Mouse (Mus musculus) embryonic facial prominence, embryonic 13.5 days (tissue): Measurements from ENCODE around the gene Aagab. TPM values are rescaled to one million over a fixed set of nuclear protein-coding genes. Genes with fewer than 3 reads are reported as not detected.

ENCODE experiments used
- ATAC-seq: fragments of 200-750 bp; cut with Nextera tagmentation; 2 replicates; pipeline ENCODE4 v1.8.0; 2017; ENCODE audit warnings: low read depth; ENCODE audit not compliant: insufficient number of reproducible peaks, insufficient read depth, low FRiP score, low TSS enrichment
- H3K27ac ChIP-seq: fragments of 300-500 bp; sonication (generic); 2 replicates; pipeline ENCODE4 v1.5.1; 2015; ENCODE audit warnings: moderate library complexity, mild to moderate bottlenecking, inconsistent platforms
- H3K27me3 ChIP-seq: fragments of 300-500 bp; sonication (generic); 2 replicates; pipeline ENCODE4 v1.6.1; 2015; ENCODE audit warnings: mild to moderate bottlenecking, inconsistent platforms
- H3K36me3 ChIP-seq: fragments of 300-500 bp; sonication (generic); 2 replicates; pipeline ENCODE4 v1.6.1; 2015; ENCODE audit warnings: mild to moderate bottlenecking, inconsistent platforms
- H3K4me1 ChIP-seq: fragments of 300-500 bp; sonication (generic); 2 replicates; pipeline ENCODE4 v1.6.1; 2015; ENCODE audit warnings: inconsistent platforms
- H3K4me2 ChIP-seq: fragments of 300-500 bp; sonication (generic); 2 replicates; pipeline ENCODE4 v1.6.1; 2015; ENCODE audit warnings: moderate library complexity, mild to moderate bottlenecking, inconsistent platforms
- H3K4me3 ChIP-seq: fragments of 300-500 bp; sonication (generic); 2 replicates; pipeline ENCODE4 v1.5.1; 2015; ENCODE audit warnings: mild to moderate bottlenecking, inconsistent platforms
- H3K9ac ChIP-seq: fragments of 300-500 bp; sonication (generic); 2 replicates; pipeline ENCODE4 v1.6.1; 2015; ENCODE audit warnings: mild to moderate bottlenecking, inconsistent platforms
- H3K9me3 ChIP-seq: fragments of 300-500 bp; sonication (generic); 2 replicates; pipeline ENCODE4 v1.6.1; 2016; ENCODE audit warnings: inconsistent platforms
- WGBS: fragments of 180-500 bp; shearing (Covaris S2); methylation state at CpG from one replicate; pipeline ENCODE4 v1.1.7; 2015; ENCODE audit warnings: mixed read lengths; 5-methylcytosine and 5-hydroxymethylcytosine counted together
- polyA plus RNA-seq: library from polyadenylated mRNA; unstranded; fragments of >200 nt; fragmentation: Nextera tagmentation; extraction: Ambion mirVana; gene quantifications from 2 replicates; pipeline ENCODE4 v1.2.1, GENCODE M21; 2015

Gene Aagab
- polyA plus RNA-seq, 1 experiment from 2014 or later = 28.9 TPM

DNA sequence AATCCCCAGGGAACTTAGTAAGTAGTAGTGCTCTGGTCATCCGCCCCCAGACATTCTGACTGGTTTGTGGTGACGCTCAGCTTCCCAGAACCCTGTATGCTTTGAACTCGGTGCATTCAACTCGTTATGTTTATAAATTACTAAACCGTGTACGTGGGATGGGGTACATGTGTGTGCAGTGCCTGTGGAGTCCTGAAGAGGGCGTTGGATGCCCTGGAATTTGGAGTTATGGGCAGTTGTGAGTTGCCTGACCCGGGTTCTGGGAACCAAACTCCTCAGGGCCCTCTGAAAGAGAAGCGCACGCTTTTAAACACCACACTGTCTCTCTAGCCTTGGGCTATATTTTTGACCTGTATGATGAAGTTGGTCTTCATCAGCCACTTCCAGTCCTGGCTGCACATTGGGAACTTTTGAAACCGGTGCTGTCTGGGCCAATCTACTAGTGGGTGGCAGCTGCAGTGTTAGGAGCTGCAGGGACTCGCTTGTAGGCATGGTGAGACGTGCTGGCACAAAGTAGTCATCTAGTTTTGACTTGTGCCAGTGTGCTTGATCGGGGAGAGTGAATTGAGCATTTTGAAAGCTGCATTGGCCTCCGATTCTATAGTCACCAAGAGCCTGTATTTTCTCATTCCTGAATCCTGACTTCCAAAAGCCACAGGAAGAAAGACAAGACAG, 21.6 kb downstream of the Aagab start:
- WGBS = 70% methylated on average over 15 of the region's 15 CpGs
- no peak overlapping the region for H3K4me2 ChIP-seq
- no peak for ATAC-seq
- H3K4me3 ChIP-seq = no peak overlapping the region
- H3K27me3 ChIP-seq = no peaks in the 10 kb centered on the region
- H3K4me1 ChIP-seq = 0 out of 2 replicates have a peak, but pooled peaks cover 12% of the 10 kb centered on the region
- no peak overlapping the region for H3K9ac ChIP-seq
- no peaks in the 10 kb centered on the region for H3K9me3 ChIP-seq
- peaks cover 35% of the 10 kb centered on the region for H3K36me3 ChIP-seq
- no peak overlapping the region for H3K27ac ChIP-seq

DNA sequence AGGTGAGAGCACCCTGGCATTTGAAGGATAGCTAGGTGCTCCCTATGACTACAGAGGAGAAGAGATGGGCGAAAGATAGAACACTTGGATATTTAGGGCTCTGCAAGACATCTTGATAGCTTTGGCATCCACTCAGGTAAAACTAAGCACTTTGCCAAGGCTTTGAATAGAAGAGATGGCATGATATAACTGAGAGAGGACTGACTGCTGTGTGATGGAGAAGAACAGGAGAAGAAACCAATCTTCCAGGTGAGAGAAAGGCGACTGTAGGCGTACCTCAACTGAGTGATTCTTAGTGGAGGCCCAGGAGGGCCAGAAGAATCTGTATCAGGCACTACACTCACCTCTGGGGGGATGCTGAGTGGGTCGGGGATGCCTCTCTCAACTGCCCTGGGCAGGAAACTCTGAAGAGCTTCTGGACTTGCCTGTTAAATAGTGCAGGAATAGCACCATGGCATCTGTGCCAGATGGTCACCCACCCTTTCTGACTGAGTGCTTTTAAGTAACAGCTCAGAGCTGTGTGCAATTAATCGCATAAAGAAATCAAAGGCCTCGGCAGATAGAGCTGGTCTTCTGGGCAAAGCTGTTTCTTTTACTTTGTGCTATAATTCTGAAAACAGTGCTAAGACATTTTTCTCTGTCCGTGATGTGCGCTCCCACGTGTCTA, 22.8 kb downstream of the Aagab start:
- WGBS = 87% methylated on average over 9 of the region's 9 CpGs
- no peak for ATAC-seq
- H3K36me3 ChIP-seq = peaks cover 31% of the 10 kb centered on the region

DNA sequence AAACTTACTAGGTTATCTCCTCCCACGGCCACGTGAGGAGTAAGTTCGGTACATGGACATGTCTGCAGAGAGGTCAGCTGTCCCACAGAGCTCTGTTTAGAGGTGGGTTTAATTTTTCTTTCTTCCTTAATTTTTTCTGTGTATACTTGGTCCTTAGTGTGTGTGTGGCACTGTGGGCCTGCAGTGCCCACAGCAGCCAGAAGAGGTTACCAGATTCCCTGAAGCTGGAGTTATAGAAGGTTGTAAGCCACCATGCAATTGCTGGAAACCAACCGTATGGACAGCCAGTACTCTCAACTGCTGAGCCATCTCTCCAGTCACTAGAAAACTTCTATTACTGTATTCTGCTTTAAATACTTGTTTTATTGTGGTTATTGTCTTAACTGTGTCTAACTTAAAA, 29.6 kb downstream of the Aagab start:
- peaks cover 30% of the 10 kb centered on the region for H3K36me3 ChIP-seq
- no peak overlapping the region for H3K9ac ChIP-seq
- no peak overlapping the region for H3K4me2 ChIP-seq
- no peaks in the 10 kb centered on the region for H3K9me3 ChIP-seq
- H3K4me3 ChIP-seq = no peak overlapping the region
- peaks cover 21% of the 10 kb centered on the region for H3K4me1 ChIP-seq
- H3K27me3 ChIP-seq = no peaks in the 10 kb centered on the region
- 91% methylated on average over 4 of the region's 4 CpGs for WGBS
- no peak for ATAC-seq
- H3K27ac ChIP-seq = no peak overlapping the region

More for the DNA sequence above, 22.8 kb downstream of the Aagab start:
- Histone ChIP-seq H3K4me2 (no peak overlapping the region), H3K9ac (no peak overlapping the region), H3K4me1 (0 out of 2 replicates have a peak, but pooled peaks cover 12% of the 10 kb centered on the region), H3K27me3 (no peaks in the 10 kb centered on the region), H3K9me3 (no peaks in the 10 kb centered on the region), H3K4me3 (no peak overlapping the region), H3K27ac (no peak overlapping the region)

DNA sequence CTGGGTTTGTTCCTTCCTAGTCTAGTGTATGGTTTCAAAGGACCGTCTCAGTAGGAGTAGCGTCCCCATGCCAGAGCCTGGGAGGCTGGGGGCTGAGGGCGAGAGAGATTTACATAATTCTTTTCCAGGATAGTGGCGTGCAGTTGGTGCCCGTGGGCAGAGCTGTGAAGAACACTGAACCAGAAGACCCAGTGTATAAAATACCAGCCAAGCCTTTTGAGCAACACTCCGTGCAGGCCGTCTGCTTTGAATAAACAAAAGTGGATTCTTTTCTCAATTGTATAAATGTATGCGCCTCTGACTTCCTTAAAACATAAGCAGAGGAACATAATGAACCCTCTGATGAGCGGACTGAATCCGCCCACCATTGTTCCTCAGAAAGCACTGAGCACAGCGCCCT, 30.5 kb downstream of the Aagab start:
- no peak overlapping the region for H3K4me3 ChIP-seq
- H3K4me2 ChIP-seq = peak overlapping the region; percentile 29
- no peak for ATAC-seq
- no peak overlapping the region for H3K9ac ChIP-seq
- H3K4me1 ChIP-seq = peaks cover 21% of the 10 kb centered on the region
- peaks cover 32% of the 10 kb centered on the region for H3K36me3 ChIP-seq
- no peaks in the 10 kb centered on the region for H3K27me3 ChIP-seq
- peak overlapping the region; percentile 82 for H3K27ac ChIP-seq
- 38% methylated on average over 11 of the region's 11 CpGs for WGBS
- no peaks in the 10 kb centered on the region for H3K9me3 ChIP-seq

DNA sequence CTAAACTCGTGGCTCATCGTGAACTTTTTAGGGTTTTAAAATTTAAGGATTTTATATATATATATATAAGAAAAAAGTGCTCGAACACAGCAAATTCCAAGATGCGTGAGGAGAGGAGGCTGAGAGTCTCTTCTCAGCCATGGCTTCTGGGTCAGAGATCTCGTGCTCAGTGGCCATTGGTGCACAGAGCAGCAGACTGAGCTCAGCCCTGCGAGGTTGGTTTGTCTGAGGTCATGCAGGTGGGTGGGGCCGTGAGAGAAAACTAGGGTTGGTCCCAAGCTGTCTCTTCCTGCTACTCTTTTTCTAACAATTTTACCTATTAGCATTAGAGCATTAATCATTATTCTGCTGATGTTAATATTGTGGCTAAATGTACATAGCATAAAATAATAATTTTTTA, 30.9 kb downstream of the Aagab start:
- 0 out of 2 replicates have a peak overlapping the region, but pooled peaks have one; percentile 29 for H3K4me2 ChIP-seq
- no peaks in the 10 kb centered on the region for H3K27me3 ChIP-seq
- WGBS = 63% methylated on average over 7 of the region's 7 CpGs
- H3K9ac ChIP-seq = no peak overlapping the region
- H3K27ac ChIP-seq = peak overlapping the region; percentile 82
- ATAC-seq = no peak
- peaks cover 18% of the 10 kb centered on the region for H3K4me1 ChIP-seq
- no peak overlapping the region for H3K4me3 ChIP-seq
- H3K36me3 ChIP-seq = peaks cover 36% of the 10 kb centered on the region
- H3K9me3 ChIP-seq = no peaks in the 10 kb centered on the region

DNA sequence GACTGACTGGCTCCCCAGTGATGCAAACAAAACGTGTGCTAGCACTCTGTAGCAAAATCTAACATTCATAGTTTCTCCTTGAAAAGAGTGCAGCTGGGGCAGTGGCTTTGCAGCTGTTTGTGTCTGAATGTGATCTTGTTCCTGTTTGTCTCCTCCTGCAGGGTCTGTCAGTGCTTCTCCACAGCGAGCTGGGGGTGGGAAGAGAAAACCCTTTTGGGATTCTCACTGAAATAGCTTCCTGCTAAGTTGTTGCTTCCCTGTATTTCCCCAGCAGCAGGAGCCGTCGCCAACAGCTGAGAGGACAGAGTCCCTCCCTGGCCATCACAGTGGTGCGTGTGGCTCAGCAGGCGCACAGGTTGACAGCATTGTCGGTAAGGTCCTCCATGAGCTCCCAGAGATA, 33.7 kb downstream of the Aagab start:
- no peak for ATAC-seq
- Histone ChIP-seq H3K9me3 (no peaks in the 10 kb centered on the region), H3K27ac (peak overlapping the region; percentile 4; the same call in 1 of the 2 replicates), H3K36me3 (peaks cover 44% of the 10 kb centered on the region), H3K27me3 (no peaks in the 10 kb centered on the region), H3K9ac (no peak overlapping the region), H3K4me3 (no peak overlapping the region), H3K4me1 (peaks cover 18% of the 10 kb centered on the region), H3K4me2 (no peak overlapping the region)
- WGBS = 70% methylated on average over 7 of the region's 7 CpGs

DNA sequence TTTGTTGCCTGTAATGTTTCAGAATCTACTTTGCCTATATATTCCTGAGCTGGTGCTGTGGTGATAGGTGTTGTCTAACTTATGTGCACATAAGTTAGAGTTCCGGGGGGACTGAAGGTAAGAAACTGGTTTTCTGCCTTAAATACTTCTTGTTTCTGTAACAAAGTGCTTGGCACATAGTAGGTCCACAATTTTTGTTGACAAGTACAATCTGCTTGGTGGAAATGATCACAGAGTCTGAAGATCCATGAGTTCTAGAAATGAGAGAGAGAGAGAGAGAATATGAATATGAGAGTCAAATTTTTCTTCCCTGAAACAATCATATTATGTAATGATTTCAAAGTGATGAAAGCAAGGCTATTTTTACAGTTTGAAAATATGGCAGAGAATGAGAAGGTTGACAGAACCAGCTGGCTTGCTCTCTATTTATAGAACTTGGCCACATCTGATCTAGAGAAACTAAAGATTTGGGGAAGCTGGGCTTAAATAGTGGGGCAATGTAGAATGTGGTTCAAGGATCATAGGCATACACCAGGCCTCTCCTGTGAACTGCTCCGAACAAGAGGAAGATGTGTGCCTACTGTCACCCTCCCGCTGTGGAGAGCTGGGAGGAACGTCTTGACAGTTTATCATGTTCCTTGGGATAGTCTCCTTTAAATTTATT, 39.7 kb downstream of the Aagab start:
- Histone ChIP-seq H3K9me3 (no peaks in the 10 kb centered on the region), H3K36me3 (peaks cover 65% of the 10 kb centered on the region), H3K4me2 (no peak overlapping the region), H3K27me3 (no peaks in the 10 kb centered on the region), H3K4me1 (peaks cover 4% of the 10 kb centered on the region), H3K4me3 (no peak overlapping the region), H3K9ac (no peak overlapping the region), H3K27ac (no peak overlapping the region)
- no peak for ATAC-seq
- WGBS = 91% methylated on average over 4 of the region's 4 CpGs

DNA sequence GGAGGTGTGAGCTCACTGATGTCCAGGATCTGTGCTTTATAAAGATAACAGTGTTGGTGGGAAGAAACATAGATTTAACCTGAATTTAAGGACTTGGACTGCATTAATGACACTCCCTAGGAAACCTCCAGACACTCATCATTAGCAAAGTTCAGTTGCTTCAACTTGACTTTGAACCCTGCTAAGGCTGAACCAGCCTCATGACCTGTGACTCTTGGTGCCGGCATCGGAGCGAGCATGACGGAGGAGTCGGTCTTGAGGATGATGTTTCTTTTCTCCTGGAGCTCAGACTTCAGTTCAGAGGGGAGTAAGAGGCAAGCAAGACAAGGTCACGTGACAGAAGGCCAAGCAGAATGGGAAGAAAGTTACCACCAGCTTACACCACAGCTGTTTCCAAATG, 41.6 kb downstream of the Aagab start:
- H3K27ac ChIP-seq = no peak overlapping the region
- H3K36me3 ChIP-seq = peaks cover 67% of the 10 kb centered on the region
- WGBS = 90% methylated on average over 6 of the region's 6 CpGs
- H3K27me3 ChIP-seq = no peaks in the 10 kb centered on the region
- no peak overlapping the region for H3K9ac ChIP-seq
- peaks cover 22% of the 10 kb centered on the region for H3K4me1 ChIP-seq
- H3K4me2 ChIP-seq = no peak overlapping the region
- no peak for ATAC-seq
- H3K9me3 ChIP-seq = no peaks in the 10 kb centered on the region
- H3K4me3 ChIP-seq = no peak overlapping the region

DNA sequence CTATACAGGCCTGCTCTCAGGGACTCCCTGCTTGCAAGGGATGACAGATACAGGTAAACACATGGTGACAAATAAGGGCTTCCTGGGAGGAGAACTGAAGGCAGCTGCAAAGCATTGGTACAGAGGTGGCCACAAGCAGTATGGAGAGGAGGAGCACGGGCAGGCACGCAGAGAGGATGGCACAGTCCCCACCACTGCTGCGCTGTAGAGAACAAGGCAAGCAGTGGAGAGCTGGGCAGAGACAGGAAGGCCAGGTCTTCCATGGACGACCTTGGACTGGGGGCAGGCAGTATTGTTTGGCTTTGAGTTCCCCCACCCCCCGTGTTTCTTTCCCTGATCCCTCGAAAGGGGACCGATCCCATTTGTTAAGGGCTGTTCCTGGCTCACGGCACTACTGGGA, 42.6 kb downstream of the Aagab start:
- Histone ChIP-seq H3K4me2 (no peak overlapping the region), H3K9ac (no peak overlapping the region), H3K27ac (no peak overlapping the region), H3K9me3 (no peaks in the 10 kb centered on the region), H3K4me3 (no peak overlapping the region), H3K27me3 (no peaks in the 10 kb centered on the region), H3K4me1 (peaks cover 24% of the 10 kb centered on the region), H3K36me3 (peaks cover 71% of the 10 kb centered on the region)
- 87% methylated on average over 8 of the region's 8 CpGs for WGBS
- ATAC-seq = no peak

DNA sequence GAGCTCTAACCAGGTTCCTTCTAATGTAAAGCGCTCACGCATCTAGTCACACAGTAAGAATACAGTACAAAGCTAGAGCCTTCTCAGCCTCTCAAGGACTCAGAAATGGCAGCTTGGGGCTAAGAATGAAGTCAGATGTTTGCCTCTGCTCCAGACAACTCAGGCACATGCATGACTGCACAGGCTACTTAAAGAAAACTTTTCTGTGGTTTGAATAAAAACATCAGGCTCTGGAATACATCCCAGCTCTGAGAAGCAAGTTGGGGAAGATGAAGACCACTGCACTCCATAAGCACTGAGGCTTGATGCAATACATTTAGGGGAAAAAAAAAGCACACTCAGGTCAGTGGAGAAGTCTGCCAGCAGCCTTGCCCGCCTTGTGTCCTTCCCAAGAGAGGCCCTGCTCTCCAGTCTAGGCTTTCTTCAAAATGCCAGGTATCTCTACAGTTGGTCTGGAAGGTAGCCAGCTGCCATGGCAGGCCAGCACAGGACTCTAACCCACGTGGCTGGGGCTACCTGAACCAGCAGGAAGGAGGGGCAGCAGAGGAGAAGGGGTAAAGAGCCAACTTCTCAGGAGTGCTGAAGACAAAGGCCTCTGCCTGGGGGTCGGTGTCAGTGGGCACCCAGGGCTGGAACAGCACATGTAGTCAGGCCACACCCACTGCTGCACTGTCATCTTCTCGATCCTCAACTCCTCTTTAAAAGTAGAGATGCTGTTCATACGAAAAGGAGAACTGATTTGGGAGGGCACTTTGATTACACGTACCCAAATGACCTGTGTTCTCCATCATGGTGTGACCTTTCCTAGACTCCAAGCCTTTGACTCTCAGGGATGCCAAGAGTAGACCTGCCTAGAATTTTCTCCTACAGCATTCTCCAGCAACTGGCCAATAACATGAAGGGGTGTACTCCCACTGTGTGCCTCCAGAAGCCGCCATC, 45.4 kb downstream of the Aagab start:
- H3K9ac ChIP-seq = no peak overlapping the region
- no peaks in the 10 kb centered on the region for H3K9me3 ChIP-seq
- H3K4me2 ChIP-seq = no peak overlapping the region
- no peak for ATAC-seq
- no peak overlapping the region for H3K4me3 ChIP-seq
- H3K27me3 ChIP-seq = no peaks in the 10 kb centered on the region
- H3K4me1 ChIP-seq = peaks cover 52% of the 10 kb centered on the region
- peaks cover 73% of the 10 kb centered on the region for H3K36me3 ChIP-seq
- peak overlapping the region; percentile 65 for H3K27ac ChIP-seq
- WGBS = 73% methylated on average over 9 of the region's 9 CpGs

DNA sequence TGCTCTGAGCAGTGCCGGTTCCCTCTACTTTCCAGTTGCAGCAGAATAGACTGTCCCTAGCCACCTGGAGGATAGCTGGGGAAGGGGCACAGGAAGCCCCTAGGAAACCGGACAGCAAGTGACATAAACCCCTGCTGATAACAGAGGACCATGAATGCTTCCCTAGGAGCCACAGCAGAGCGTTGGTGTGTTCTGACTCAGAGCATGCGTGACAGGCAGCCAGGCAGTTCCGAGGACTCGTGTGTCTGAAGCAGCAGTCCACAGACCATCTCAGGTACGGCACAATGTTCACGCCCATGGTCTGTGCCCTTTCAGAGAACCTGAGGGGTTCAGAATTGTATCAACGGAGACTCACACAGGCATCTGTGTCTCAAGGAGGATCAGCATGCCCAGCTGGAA, 46.1 kb downstream of the Aagab start:
- 86% methylated on average over 9 of the region's 9 CpGs for WGBS
- no peak overlapping the region for H3K4me3 ChIP-seq
- ATAC-seq = no peak
- H3K9ac ChIP-seq = no peak overlapping the region
- H3K9me3 ChIP-seq = no peaks in the 10 kb centered on the region
- H3K27ac ChIP-seq = peak overlapping the region; percentile 2
- peaks cover 59% of the 10 kb centered on the region for H3K4me1 ChIP-seq
- H3K27me3 ChIP-seq = no peaks in the 10 kb centered on the region
- H3K4me2 ChIP-seq = no peak overlapping the region
- H3K36me3 ChIP-seq = peaks cover 73% of the 10 kb centered on the region
